Mouse (Mus musculus): ENCODE results near the gene Pbx4. TPM values are rescaled to one million over a fixed set of nuclear protein-coding genes. Genes with fewer than 3 reads are reported as not detected.

Gene Pbx4
- total RNA-seq, 2 experiments from 2014 or later: not detected

- intact Hi-C loops (cut with DNase I): no loop called here
- DNase-seq: peak; percentile 81 to 84
Observed at GRCm38 (mm10) chr8:69808094-69808863, 24.0 kb upstream of the Pbx4 start, which contains the start of gene Gmip. Gene Gmip (plus strand): TSS chr8:69808679.

GRCm38 (mm10) chr8:69808864-69809403 is 23.4 kb upstream of the Pbx4 start:
- intact Hi-C loops (cut with DNase I): no loop called here
- DNase-seq: no peak

DNA sequence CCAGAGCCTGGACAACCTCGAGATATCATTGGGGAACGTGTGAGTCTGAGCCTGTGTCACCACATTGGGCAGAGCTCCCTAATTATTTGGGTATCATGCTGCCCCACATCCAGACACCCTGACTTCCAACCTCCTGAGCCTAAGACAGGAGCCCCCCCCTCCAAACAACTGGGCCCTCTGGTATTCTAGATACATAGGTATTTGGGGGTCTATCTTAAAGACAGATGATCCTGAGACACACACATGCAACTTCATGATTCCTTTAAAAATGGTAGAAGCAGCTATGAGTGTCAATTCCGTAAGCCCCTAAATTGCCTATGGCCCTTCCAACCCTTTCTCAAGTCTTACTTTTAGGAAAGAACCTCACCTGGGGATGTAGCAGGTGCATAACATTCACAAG is 22.5 kb upstream of the Pbx4 start:
- intact Hi-C loops (cut with DNase I): no loop called here
- no peak for DNase-seq

DNA sequence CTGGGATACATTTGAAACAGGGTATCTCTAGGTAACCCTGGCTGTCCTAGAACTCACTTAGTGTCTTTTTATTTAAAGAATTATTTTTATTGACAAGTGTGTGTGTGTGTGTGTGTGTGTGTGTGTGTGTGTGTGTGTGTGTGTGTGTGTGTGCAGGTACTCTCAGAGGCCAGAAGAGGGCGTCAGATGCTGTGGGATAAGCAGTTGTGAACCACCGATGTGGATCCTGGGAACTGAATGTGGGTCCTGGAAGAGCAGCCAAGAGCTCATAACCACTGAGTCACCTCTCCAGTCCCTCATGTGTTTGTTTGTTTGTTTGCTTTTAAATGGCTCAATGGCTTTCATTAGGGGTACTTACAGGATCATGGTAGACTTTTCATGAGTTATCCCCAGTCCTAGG is 17.4 kb upstream of the Pbx4 start:
- intact Hi-C loops (cut with DNase I): no loop called here
- no peak for DNase-seq

DNA sequence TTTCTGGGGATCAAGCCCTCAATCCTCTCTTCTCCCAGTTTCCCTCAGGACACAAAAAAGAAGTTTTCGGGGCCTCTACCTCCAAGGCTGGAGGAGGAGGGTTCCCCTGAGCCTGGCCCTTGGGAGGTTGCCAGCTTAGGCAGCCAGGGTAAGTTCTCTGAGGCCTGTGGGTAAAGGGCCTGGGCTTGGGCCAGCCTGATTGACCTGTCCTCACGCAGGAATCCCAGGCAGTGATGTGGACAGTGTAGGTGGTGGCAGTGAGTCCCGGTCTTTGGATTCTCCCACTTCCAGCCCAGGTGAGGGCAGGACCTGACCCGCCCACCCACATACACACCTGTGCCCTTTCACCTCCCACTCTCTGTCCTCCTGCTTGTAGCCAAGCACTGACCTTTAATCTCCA is 16.9 kb upstream of the Pbx4 start:
- no peak for DNase-seq
- intact Hi-C loops (cut with DNase I): no loop called here

DNA sequence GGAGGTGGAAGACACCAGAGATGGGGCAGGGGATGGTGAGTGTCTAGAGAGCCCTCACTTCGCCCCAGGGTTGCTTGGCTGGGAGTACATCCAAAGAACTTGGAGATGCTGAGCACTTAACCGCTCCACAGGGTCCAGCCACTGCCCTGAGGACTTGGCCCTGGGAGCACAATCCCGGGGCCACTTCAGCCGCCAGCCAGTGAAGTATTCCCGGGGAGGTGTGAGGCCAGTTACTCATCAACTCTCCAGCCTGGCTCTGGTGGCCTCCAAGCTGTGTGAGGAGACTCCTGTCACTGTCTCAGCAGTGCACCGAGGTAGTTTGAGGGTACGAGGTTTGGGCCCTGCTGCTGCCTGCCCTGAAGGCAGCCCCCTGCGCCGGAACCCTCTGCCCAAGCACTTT is 11.8 kb upstream of the Pbx4 start:
- intact Hi-C loops (cut with DNase I): no loop called here
- DNase-seq: no peak

GRCm38 (mm10) chr8:69821971-69822385 is 10.3 kb upstream of the Pbx4 start:
- intact Hi-C loops (cut with DNase I): no loop called here
- no peak for DNase-seq

- peak in 1 of 2 experiments; percentile 37 for DNase-seq
- intact Hi-C loops (cut with DNase I): no loop called here
Observed at GRCm38 (mm10) chr8:69822386-69823191, 9.7 kb upstream of the Pbx4 start, which contains the start of gene Lpar2. Gene Lpar2 (plus strand): TSS chr8:69822429.

- intact Hi-C loops (cut with DNase I): no loop called here
- DNase-seq: no peak
Observed at GRCm38 (mm10) chr8:69826371-69826770, 5.9 kb upstream of the Pbx4 start.

GRCm38 (mm10) chr8:69837057-69837682 is 4.9 kb downstream of the Pbx4 start:
- no peak for DNase-seq
- intact Hi-C loops (cut with DNase I): no loop called here

GRCm38 (mm10) chr8:69847167-69848065 is 15.1 kb downstream of the Pbx4 start:
- intact Hi-C loops (cut with DNase I): no loop called here
- DNase-seq: no peak

DNA sequence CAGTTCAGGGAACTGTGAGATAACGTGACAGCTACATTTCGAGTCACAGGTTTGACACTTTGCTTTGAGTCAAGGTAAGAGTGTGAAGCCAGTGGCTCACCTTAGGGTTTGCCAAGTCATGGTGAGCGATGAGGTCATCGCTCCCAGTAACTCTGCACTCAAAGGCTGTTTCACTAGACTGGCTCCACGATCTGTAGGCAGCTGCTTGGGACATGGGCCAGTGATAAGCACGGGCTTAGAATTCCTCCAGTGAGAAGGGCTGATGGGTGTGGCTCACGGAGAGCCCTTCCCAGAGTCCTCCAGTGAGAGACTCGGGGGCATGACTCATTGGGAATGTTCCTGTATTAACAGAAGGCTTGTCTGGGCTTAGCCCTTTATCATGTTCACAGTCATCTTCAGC is 16.7 kb downstream of the Pbx4 start:
- intact Hi-C loops (cut with DNase I): no loop called here
- DNase-seq: peak; percentile 18 to 32

GRCm38 (mm10) chr8:69849899-69850298 is 17.6 kb downstream of the Pbx4 start:
- intact Hi-C loops (cut with DNase I): no loop called here

DNA sequence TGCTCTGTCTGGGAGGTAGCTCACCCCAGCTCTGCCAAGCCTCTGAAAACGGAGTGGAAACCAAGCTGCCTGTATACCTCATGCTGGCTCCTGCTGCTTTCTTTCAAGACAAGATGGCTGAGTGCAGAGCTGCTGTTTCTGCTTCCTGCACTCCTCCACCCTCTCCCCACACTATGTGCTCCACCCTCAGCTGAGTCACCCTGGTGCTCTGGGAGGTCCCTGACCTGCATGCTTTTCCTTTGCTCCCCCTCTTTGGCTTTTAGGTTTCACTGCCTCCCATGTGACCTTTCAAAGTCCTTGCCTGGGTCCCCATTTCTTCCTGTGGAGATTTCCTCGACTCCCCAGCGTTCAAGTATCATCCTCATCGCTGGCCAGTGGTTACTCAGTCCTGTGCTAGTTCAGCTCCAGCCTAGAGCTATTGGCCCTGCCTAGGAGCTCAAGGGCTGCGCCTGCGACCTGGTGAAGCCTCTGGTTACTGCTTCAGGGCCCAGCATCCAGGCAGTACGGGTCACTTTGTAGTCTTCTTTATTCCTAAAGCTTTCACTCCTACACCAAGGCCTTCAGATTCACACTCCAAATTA is 18.7 kb downstream of the Pbx4 start:
- no peak for DNase-seq
- intact Hi-C loops (cut with DNase I): no loop called here

More at GRCm38 (mm10) chr8:69849899-69850298, 17.6 kb downstream of the Pbx4 start:
- DNase-seq: no peak

- DNase-seq: no peak
- intact Hi-C loops (cut with DNase I): no loop called here
Observed at GRCm38 (mm10) chr8:69853869-69854268, 21.6 kb downstream of the Pbx4 start.

GRCm38 (mm10) chr8:69860807-69861206 is 28.5 kb downstream of the Pbx4 start:
- intact Hi-C loops (cut with DNase I): no loop called here
- DNase-seq: no peak

GRCm38 (mm10) chr8:69861251-69861650 is 29.0 kb downstream of the Pbx4 start:
- intact Hi-C loops (cut with DNase I): no loop called here
- DNase-seq: no peak

- intact Hi-C loops (cut with DNase I): no loop called here
- no peak for DNase-seq
Observed at GRCm38 (mm10) chr8:69863387-69864020, 31.2 kb downstream of the Pbx4 start.

GRCm38 (mm10) chr8:69864180-69864579 is 31.9 kb downstream of the Pbx4 start:
- DNase-seq: no peak
- intact Hi-C loops (cut with DNase I): no loop called here
